Mouse (Mus musculus) gastrocnemius, postnatal 14 days (tissue): ENCODE results near the gene Myl9. TPM values are rescaled to one million over a fixed set of nuclear protein-coding genes. Genes with fewer than 3 reads are reported as not detected.
"Not testable (repeated sequence)": the region's sequence is repeated elsewhere in the genome, so short reads cannot be mapped to it uniquely, and the experiment has no call there.

Experiments used
- DNase-seq: peaks from one replicate; pipeline ENCODE4 v3.0.0; 2021; ENCODE audit warnings: mixed read lengths
- intact Hi-C: fragments of 180-260 bp; cut with DNase I; formaldehyde crosslinking; loops from one replicate; pipeline ENCODE4 v1.15.1; 2025; ENCODE audit warnings: low total_unique reads
- total RNA-seq, 2 experiments: library from RNA; stranded (reverse); gene quantifications; 2 replicates each; pipeline ENCODE4 v1.2.3; 2021

The Myl9 gene
- total RNA-seq, 2 experiments from 2014 or later, result 165 to 224 TPM

DNA sequence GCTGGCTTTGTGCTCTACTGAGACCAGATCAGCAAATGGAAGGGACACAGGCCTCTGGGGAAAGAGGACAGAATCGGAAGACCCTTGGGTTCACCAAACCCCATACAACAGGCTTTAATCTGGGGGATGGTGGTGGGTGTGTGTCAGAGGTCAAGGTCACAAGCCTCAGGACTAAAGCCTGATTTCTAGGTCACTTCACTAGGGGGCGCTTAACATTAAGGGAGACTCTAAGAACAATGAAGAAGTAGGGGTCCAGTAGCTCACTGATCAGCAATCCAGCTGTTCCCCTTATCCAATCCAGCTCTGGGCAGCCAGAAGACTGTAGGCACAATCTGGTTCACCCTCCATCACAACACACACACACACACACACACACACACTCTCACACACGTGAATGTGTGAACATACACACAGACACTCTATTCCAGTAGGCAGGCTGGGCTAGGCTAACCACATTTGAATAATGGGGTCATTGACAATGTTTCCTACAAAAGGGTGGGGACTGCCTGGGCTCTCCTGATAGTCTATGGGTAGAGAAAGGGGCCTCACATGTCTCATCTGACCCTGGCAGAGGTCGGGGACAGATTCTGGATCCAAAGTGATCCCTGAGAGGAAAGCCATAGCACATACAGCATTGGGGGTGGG is 6.7 kb downstream of the Myl9 start:
- no peak for DNase-seq
- intact Hi-C loops, result no loop called here

GRCm38 (mm10) chr2:156782481-156783348 is 7.5 kb downstream of the Myl9 start:
- intact Hi-C loops, result no loop called here

GRCm38 (mm10) chr2:156783349-156783728 is 8.1 kb downstream of the Myl9 start:
- intact Hi-C loops, result no loop called here
- no peak for DNase-seq

More at GRCm38 (mm10) chr2:156782481-156783348, 7.5 kb downstream of the Myl9 start:
- no peak for DNase-seq

GRCm38 (mm10) chr2:156784016-156784585 is 8.9 kb downstream of the Myl9 start:
- intact Hi-C loops, result no loop called here
- no peak for DNase-seq

GRCm38 (mm10) chr2:156784891-156785290 is 9.7 kb downstream of the Myl9 start:
- intact Hi-C loops, result no loop called here
- DNase-seq, result no peak

DNA sequence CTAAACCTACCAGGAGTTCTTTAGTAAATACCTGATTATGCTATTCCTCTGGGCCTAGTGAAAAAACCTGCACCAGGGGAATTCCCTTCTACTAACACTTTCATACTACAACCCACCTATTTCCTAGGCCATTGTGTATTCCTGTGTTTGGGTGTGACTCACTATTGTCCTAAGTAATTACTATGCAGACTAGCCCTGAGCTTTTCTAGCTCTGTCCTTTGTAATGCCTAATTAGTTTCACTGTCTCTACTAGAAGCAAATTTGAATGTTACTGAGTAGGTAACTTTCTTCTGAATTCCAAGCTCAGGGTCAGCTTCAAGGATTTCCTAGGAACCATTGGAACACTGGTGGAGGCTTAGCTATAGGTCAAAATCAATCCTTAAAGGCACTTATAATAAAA is 11.1 kb downstream of the Myl9 start:
- intact Hi-C loops, DNase-seq: not testable (repeated sequence)

GRCm38 (mm10) chr2:156787090-156787775 is 12.0 kb downstream of the Myl9 start:
- intact Hi-C loops, result no loop called here
- DNase-seq, result no peak

DNA sequence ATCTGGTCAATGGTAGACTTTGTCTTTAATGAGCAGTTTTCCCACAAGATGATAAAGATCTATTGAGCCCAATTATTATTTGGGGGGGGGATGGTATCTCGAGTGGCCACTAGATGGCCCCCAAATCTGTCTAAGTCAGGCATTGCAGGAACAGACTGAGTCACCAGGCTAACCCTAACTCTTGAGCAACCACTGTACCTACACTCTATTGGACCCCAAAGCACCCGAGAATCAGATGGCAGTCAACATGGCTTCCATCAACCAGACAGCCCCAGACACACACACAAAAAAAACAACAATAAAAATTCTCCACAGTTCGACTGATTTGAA is 12.5 kb downstream of the Myl9 start:
- intact Hi-C loops, result no loop called here
- no peak for DNase-seq

DNA sequence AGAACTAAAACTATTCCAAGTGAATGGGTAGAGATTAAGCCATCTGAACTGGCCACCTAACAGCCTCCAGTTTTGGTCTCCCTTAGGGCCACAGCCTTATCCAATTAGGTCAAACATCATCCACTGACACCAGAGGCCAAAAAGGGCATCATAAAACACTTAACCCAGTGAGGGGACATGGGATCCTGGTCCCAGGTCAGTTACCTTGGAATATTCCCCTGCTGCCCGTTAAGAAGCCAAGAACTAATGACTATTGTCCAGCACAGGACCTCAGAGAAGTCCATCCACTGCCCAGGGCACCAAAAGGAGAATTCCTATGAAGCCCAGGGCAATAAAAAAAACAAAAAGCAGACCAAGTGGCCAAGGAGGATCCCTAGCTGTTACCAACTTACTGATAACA is 13.6 kb downstream of the Myl9 start:
- DNase-seq, result no peak

GRCm38 (mm10) chr2:156798516-156798915 is 23.3 kb downstream of the Myl9 start:
- no peak for DNase-seq
- intact Hi-C loops, result no loop called here

More for the DNA sequence above, 13.6 kb downstream of the Myl9 start:
- intact Hi-C loops, result no loop called here

DNA sequence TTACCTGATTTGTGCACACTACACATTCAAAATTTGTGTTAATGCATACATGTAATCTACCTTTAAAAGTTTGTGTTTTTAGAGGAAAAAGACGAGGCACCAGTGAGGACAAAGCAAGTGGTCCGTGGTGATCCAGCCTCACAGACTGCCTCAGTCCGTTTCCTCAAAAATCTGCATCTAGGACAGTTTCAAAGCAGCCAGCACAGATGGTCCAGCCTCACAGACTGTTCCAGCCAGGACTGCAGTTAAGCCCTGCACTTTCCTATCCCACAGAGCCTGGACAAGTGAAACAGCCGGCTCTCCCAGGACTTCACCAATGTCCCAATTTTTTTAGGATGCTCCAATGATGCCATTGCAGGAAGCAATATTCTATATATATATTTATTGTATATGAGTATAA is 25.8 kb downstream of the Myl9 start:
- DNase-seq, result no peak
- intact Hi-C loops, result no loop called here

DNA sequence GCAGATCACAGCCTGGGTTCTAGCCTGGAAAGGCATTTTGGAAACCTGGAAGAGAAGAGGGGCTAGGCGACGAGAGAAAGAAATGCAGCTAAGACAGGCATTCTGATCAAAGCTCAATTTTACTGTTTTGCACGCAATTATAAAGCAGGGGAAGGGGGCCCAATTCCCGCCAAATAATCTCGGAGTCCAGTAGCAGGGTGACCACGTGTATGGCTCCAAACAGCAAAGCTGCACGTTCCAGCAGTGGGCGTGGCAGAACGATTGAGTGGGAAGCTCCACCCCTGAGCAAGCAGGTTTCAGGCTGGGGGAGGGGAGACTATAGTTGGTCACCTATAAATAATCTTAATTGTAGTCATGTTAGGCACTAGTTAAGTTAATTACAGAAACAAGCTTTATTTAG is 26.9 kb downstream of the Myl9 start:
- DNase-seq, intact Hi-C loops: not testable (repeated sequence)

- intact Hi-C loops, result no loop called here
- no peak for DNase-seq
Observed at GRCm38 (mm10) chr2:156803698-156804372, 28.6 kb downstream of the Myl9 start.

DNA sequence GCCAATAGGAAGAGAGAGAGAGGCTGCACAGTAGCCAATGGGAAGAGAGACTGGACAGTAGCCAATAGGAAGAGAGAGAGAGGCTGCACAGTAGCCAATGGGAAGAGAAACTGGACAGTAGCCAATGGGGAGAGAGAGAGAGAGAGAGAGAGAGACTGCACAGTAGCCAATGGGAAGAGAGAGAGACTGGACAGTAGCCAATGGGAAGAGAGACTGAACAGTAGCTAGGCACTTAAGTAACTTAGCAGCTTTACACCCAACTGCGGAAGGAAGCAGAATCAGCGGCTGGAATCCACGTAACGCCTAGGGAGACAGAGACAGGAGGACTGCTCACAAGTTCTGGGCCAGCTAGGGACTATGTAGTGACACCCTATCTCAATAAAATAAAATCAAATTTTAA is 29.4 kb downstream of the Myl9 start:
- intact Hi-C loops, result no loop called here
- DNase-seq, result no peak

DNA sequence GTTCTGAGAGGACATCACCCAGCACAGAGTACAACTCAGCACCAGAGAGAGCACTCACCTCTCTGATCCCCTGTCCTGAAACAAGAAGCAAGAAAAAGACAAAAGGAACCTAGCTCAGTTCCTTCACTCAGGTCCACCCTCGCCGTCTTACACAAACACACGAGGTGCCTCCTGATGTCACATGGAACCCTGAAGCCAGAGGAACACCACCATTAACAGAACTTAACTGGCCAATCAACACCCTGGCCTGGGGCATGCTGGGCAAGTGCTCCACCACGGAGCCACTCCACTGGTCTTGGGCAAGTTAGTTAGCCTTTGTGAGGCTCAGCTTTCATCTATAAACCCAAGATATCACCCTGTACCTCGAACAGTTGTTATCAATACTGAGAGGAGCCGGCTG is 31.7 kb downstream of the Myl9 start:
- intact Hi-C loops, result loop anchor here (5.0 kb wide), 1 partner anchor 45 kb away; no protein-coding TSS in a partner anchor
- DNase-seq, result no peak

DNA sequence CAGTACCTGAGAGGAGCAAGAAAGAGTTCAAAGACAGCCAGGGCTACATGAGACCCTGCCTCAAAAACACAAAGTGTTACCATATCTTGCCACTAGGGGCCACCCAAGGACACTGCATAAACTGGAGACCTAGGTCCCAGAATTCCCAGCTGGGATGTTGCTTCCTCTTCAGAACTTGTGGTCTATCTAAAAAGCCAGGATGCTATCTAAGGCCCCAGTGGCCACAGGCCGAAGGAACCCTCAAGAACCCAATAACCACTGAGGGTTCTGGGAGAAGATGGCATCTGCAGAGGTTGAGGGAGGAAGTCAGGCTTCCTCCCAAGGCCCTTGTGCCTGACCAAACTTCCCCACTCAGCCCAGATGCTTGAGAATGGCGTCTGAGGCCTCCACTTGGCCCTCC is 34.4 kb downstream of the Myl9 start:
- peak; percentile 52 for DNase-seq
- intact Hi-C loops, result loop anchor here (5.0 kb wide), 1 partner anchor 43 kb away; no protein-coding TSS in a partner anchor

GRCm38 (mm10) chr2:156810716-156811115 is 35.5 kb downstream of the Myl9 start:
- intact Hi-C loops, result no loop called here
- DNase-seq, result no peak

GRCm38 (mm10) chr2:156811556-156811955 is 36.3 kb downstream of the Myl9 start:
- intact Hi-C loops, result no loop called here

GRCm38 (mm10) chr2:156814344-156814801 is 39.2 kb downstream of the Myl9 start:
- intact Hi-C loops, result no loop called here
- no peak for DNase-seq

More at GRCm38 (mm10) chr2:156811556-156811955, 36.3 kb downstream of the Myl9 start:
- no peak for DNase-seq
